Mouse (Mus musculus) liver, embryonic 13.5 days (tissue): Measurements from ENCODE around the gene Rbfox2. TPM values are rescaled to one million over a fixed set of nuclear protein-coding genes. Genes with fewer than 3 reads are reported as not detected.

Experiments
- ATAC-seq: fragments of 200-750 bp; cut with Nextera tagmentation; 2 replicates; pipeline ENCODE4 v1.8.0; 2017; ENCODE audit warnings: low read depth, mild to moderate bottlenecking, moderate number of reproducible peaks, moderate library complexity
- DNase-seq: peaks from one replicate; pipeline ENCODE4 v3.0.0; 2022
- H3K27ac ChIP-seq: fragments of 300-500 bp; sonication (generic); 2 replicates; pipeline ENCODE4 v1.5.1; 2015; ENCODE audit warnings: moderate library complexity, mild to moderate bottlenecking, inconsistent platforms
- H3K27me3 ChIP-seq: fragments of 300-500 bp; sonication (generic); 2 replicates; pipeline ENCODE4 v1.6.1; 2015; ENCODE audit warnings: mild to moderate bottlenecking, inconsistent platforms
- H3K36me3 ChIP-seq: fragments of 300-500 bp; sonication (generic); 2 replicates; pipeline ENCODE4 v1.6.1; 2015; ENCODE audit warnings: mild to moderate bottlenecking, inconsistent platforms
- H3K4me1 ChIP-seq: fragments of 300-500 bp; sonication (generic); replicated peaks from 2 replicates; pipeline ENCODE4 v1.6.1; 2015; ENCODE audit warnings: inconsistent platforms
- H3K4me2 ChIP-seq: fragments of 300-500 bp; sonication (generic); 2 replicates; pipeline ENCODE4 v1.6.1; 2015; ENCODE audit warnings: inconsistent platforms, mild to moderate bottlenecking, moderate library complexity
- H3K4me3 ChIP-seq: fragments of 300-500 bp; sonication (generic); replicated peaks from 2 replicates; pipeline ENCODE4 v1.5.1; 2015; ENCODE audit warnings: mild to moderate bottlenecking, inconsistent platforms
- H3K9ac ChIP-seq: fragments of 300-500 bp; sonication (generic); 2 replicates; pipeline ENCODE4 v1.6.1; 2015; ENCODE audit warnings: mild to moderate bottlenecking, inconsistent platforms
- H3K9me3 ChIP-seq: fragments of 300-500 bp; sonication (generic); replicated peaks from 2 replicates; pipeline ENCODE4 v1.6.1; 2016; ENCODE audit warnings: inconsistent platforms
- WGBS: fragments of 180-500 bp; shearing (Covaris S2); methylation state at CpG from one replicate; pipeline ENCODE4 v1.1.7; 2015; ENCODE audit not compliant: insufficient replicate concordance; 5-methylcytosine and 5-hydroxymethylcytosine counted together
- polyA plus RNA-seq: library from polyadenylated mRNA; unstranded; fragments of >200 nt; fragmentation: Nextera tagmentation; extraction: Ambion mirVana; gene quantifications from 2 replicates; pipeline ENCODE4 v1.2.1, GENCODE M21; 2015

Rbfox2 gene
- polyA plus RNA-seq, 1 experiment from 2014 or later, result 6.7 TPM

DNA sequence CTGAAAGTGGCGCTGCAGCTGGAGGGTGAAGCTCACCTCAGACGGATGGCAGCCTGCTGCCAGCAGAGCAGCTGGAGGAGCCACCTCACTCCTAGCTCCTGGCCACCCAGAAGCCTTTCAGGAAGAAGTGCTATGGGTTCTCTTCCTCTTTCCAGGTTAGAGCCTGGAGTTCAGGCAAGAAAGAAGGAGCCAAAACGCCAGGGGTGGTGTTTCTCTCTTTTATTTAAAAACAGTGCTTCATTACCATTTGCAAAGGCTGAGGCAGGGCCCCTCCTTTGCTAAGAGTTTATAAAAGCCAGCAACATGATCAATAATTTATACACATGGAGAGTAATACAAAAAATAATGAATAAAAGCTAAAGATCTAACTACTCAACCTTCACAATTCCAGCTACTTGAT, 228.0 kb downstream of the Rbfox2 start:
- 0 out of 2 replicates have a peak, but pooled peaks cover 3% of the 10 kb centered on the region for H3K4me1 ChIP-seq
- WGBS, result 43% methylated on average over 3 of the region's 3 CpGs
- no peak for ATAC-seq

GRCm38 (mm10) chr15:77077906-77078305, 228.9 kb downstream of the Rbfox2 start:
- no peak for DNase-seq
- Histone ChIP-seq H3K4me3 (no peak overlapping the region), H3K4me2 (no peak overlapping the region), H3K4me1 (peaks cover 4% of the 10 kb centered on the region; the same call in 1 of the 2 replicates), H3K27me3 (no peaks in the 10 kb centered on the region), H3K36me3 (peaks cover 7% of the 10 kb centered on the region; the same call in 1 of the 2 replicates), H3K9ac (no peak overlapping the region), H3K9me3 (no peaks in the 10 kb centered on the region), H3K27ac (no peak overlapping the region)
- WGBS, result 70% methylated on average over 9 of the region's 9 CpGs
- ATAC-seq, result peak; percentile 63

More for the DNA sequence above, 228.0 kb downstream of the Rbfox2 start:
- Histone ChIP-seq H3K9me3 (no peaks in the 10 kb centered on the region), H3K4me3 (no peak overlapping the region), H3K9ac (no peak overlapping the region), H3K36me3 (peaks cover 7% of the 10 kb centered on the region; the same call in 1 of the 2 replicates), H3K27me3 (no peaks in the 10 kb centered on the region), H3K27ac (no peak overlapping the region), H3K4me2 (no peak overlapping the region)
- DNase-seq, result no peak

DNA sequence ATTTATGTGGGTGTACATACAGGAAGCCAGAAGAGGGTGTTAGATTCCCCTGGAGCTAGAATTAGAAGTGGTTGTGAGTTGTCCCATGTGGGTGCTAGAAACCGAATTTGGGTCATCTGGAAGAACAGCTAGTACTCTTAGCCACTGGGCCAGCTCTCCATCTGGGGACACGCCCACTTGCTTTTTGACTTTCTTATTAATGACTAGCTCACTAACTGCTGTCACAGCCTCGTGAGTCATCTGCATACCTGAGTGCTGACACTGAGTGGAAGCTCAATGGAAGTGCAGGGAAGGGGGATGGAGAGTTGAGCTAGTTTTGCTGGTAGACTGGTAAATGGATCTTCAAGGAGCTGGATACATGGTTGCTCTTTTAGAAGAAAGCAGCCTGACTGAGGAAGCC, 230.3 kb downstream of the Rbfox2 start:
- Histone ChIP-seq H3K27me3 (no peaks in the 10 kb centered on the region), H3K4me2 (no peak overlapping the region), H3K4me3 (no peak overlapping the region), H3K9me3 (no peaks in the 10 kb centered on the region), H3K4me1 (peaks cover 17% of the 10 kb centered on the region; the same call in 1 of the 2 replicates), H3K36me3 (peaks cover 7% of the 10 kb centered on the region; the same call in 1 of the 2 replicates), H3K9ac (no peak overlapping the region), H3K27ac (no peak overlapping the region)
- ATAC-seq, result no peak
- WGBS, result 44% methylated on average over 3 of the region's 3 CpGs
- no peak for DNase-seq

DNA sequence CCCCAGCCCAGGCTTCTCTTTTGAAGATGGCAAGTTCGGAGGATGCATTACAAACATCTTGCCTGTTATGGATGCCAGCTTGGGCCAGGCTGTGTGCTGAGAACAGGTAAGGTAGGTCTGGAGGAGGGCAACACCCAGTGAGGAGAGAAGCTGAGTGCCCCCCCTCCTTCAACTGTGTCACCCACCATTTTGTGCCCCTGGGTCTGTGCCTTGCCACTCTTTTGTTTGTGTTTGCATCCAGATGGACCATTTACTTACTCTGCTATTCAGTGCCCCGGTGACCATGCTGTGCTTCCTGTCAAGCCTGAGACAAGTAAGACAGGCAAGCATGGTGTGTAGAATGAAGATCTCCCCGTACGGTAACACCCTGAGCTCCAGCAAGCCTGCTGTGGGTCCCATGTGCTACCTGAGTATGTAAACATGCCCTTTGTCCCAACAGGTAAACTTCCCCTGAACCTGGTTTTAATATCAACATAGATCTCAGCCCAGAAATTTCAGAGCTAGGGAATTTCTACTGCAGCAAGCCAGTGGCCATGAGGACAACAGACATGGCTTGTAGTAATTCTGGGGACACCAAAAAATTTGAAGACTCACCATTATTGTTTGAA, 234.1 kb downstream of the Rbfox2 start:
- peaks cover 9% of the 10 kb centered on the region; the same call in 1 of the 2 replicates for H3K27me3 ChIP-seq
- no peaks in the 10 kb centered on the region for H3K9me3 ChIP-seq
- WGBS, result 57% methylated on average over 4 of the region's 4 CpGs
- ATAC-seq, result no peak
- 0 out of 2 replicates have a peak, but pooled peaks cover 2% of the 10 kb centered on the region for H3K36me3 ChIP-seq
- no peak overlapping the region for H3K9ac ChIP-seq
- H3K4me3 ChIP-seq, result no peak overlapping the region
- H3K4me2 ChIP-seq, result no peak overlapping the region
- no peak for DNase-seq
- H3K27ac ChIP-seq, result no peak overlapping the region
- peaks cover 18% of the 10 kb centered on the region; the same call in 1 of the 2 replicates for H3K4me1 ChIP-seq

DNA sequence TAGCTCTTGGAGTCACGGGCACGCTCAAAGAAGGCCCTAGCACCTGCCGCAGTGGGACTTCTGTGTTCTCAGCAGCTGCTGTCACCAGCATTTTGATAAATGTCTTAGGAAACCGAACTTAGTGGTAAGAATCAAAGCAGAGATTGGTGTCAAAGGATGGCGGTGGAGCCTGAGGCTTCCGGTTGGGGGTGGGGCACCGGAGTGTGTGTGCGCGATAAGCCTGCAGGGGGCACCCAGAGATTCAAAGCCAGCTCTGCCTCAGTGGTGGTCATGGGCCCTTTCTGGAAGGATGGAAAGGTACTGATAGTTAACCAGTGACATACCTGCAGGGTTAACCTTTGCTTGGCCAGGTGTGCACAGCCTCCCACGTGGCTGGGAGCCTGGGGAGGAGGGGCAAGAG, 235.3 kb downstream of the Rbfox2 start:
- no peak overlapping the region for H3K27ac ChIP-seq
- no peak overlapping the region for H3K4me2 ChIP-seq
- H3K9me3 ChIP-seq, result no peaks in the 10 kb centered on the region
- 6% methylated on average over 10 of the region's 10 CpGs for WGBS
- H3K4me3 ChIP-seq, result no peak overlapping the region
- ATAC-seq (peak; percentile 34; the same call in 1 of the 2 replicates), DNase-seq (no peak)
- H3K36me3 ChIP-seq, result no peaks in the 10 kb centered on the region
- H3K27me3 ChIP-seq, result peaks cover 9% of the 10 kb centered on the region; the same call in 1 of the 2 replicates
- no peak overlapping the region for H3K9ac ChIP-seq
- H3K4me1 ChIP-seq, result peaks cover 18% of the 10 kb centered on the region

DNA sequence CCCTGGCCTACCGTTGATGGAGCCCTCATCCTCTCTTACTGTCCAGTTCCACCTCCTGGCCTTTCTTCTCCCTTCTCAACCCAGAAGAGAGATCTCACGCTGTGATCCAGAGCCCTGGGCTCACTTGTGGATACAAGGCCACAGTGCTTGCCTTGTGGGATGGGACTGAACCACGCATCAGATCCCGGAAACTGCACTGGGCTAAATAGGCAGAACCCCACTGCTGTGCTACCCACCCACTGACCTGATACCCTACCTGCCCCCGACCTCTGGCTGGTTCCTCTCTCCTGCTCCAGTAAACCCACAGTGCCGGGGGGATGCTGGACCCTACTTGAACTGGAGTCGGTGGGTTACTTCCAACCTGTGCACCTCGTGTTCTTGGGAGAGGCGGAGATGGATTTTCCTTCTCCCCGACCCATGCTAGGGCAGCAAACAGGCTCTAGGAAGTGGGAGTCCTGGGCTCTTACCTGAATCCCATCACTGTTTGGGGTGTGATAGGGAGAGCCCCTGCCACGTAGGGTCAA, 236.0 kb downstream of the Rbfox2 start:
- Histone ChIP-seq H3K4me1 (peaks cover 18% of the 10 kb centered on the region), H3K4me3 (no peak overlapping the region), H3K36me3 (no peaks in the 10 kb centered on the region), H3K9ac (no peak overlapping the region), H3K27me3 (peaks cover 9% of the 10 kb centered on the region; the same call in 1 of the 2 replicates), H3K27ac (no peak overlapping the region), H3K9me3 (no peaks in the 10 kb centered on the region), H3K4me2 (no peak overlapping the region)
- 74% methylated on average over 11 of the region's 11 CpGs for WGBS
- DNase-seq (no peak), ATAC-seq (no peak)

GRCm38 (mm10) chr15:77069019-77069418, 237.8 kb downstream of the Rbfox2 start:
- ATAC-seq (no peak), DNase-seq (no peak)
- Histone ChIP-seq H3K27ac (no peak overlapping the region), H3K4me2 (no peak overlapping the region), H3K36me3 (no peaks in the 10 kb centered on the region), H3K27me3 (peaks cover 9% of the 10 kb centered on the region; the same call in 1 of the 2 replicates), H3K4me3 (no peak overlapping the region), H3K9ac (no peak overlapping the region), H3K9me3 (no peaks in the 10 kb centered on the region), H3K4me1 (peaks cover 18% of the 10 kb centered on the region)
- 51% methylated on average over 3 of the region's 3 CpGs for WGBS

GRCm38 (mm10) chr15:77068439-77068861, 238.4 kb downstream of the Rbfox2 start:
- no peaks in the 10 kb centered on the region for H3K36me3 ChIP-seq
- no peak overlapping the region for H3K4me3 ChIP-seq
- WGBS, result 51% methylated on average over 3 of the region's 3 CpGs
- no peak overlapping the region for H3K27ac ChIP-seq
- H3K9me3 ChIP-seq, result no peaks in the 10 kb centered on the region
- no peak for ATAC-seq
- no peak overlapping the region for H3K4me2 ChIP-seq
- no peak for DNase-seq
- no peak overlapping the region for H3K9ac ChIP-seq
- H3K4me1 ChIP-seq, result peaks cover 18% of the 10 kb centered on the region
- H3K27me3 ChIP-seq, result peaks cover 9% of the 10 kb centered on the region; the same call in 1 of the 2 replicates

DNA sequence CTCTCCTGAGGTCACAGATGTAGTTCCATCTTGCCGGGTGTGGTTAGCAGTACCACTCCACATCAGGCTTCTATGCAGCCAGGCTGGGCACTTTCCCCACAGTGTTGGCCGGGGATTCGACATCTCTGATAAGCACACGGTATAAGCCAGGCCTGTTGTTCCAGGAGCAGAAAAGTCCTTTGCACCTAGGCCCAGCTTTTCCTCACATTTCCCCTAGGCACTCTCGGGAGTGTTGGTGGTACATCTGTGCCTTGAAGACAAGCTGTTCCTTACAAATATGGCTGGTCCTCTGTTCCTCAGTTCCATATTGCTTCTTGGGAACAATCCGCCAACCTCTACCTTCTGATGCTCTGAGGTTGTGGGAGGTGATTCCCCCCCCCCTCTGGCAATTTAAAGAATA, 240.6 kb downstream of the Rbfox2 start:
- Histone ChIP-seq H3K4me2 (no peak overlapping the region), H3K4me3 (no peak overlapping the region), H3K27ac (no peak overlapping the region), H3K4me1 (peaks cover under 1% of the 10 kb centered on the region; the same call in 1 of the 2 replicates), H3K9ac (no peak overlapping the region), H3K36me3 (no peaks in the 10 kb centered on the region), H3K9me3 (no peaks in the 10 kb centered on the region), H3K27me3 (peaks cover 9% of the 10 kb centered on the region; the same call in 1 of the 2 replicates)
- ATAC-seq, result no peak
- 61% methylated on average over 6 of the region's 6 CpGs for WGBS
- DNase-seq, result no peak

GRCm38 (mm10) chr15:77065259-77065852, 241.4 kb downstream of the Rbfox2 start:
- Histone ChIP-seq H3K4me1 (no peaks in the 10 kb centered on the region; the same call in 1 of the 2 replicates), H3K4me2 (no peak overlapping the region), H3K36me3 (no peaks in the 10 kb centered on the region), H3K9ac (no peak overlapping the region), H3K27me3 (0 out of 2 replicates have a peak, but pooled peaks cover 9% of the 10 kb centered on the region), H3K27ac (no peak overlapping the region), H3K4me3 (no peak overlapping the region), H3K9me3 (no peaks in the 10 kb centered on the region)
- ATAC-seq (no peak), DNase-seq (no peak)
- WGBS, result 67% methylated on average over 6 of the region's 6 CpGs

DNA sequence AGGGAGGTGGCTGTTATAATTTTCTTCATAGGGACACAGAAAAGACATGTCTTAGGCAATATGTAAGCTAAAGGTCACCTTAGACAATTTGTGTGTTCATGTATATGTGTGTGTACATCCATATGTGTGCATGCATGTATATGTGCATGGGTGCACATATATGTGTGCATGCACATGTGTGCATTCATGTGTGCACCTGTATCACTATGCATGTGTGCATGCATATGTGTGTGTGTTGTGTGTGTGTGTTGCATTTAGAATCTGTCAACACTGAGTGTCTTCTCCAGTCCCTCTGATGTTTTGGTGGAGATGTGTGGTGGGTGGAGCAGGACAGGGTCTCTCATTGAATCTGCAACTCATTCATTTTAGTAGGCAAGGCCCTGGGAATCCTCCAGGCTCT, 244.1 kb downstream of the Rbfox2 start:
- no peak overlapping the region for H3K27ac ChIP-seq
- no peak overlapping the region for H3K9ac ChIP-seq
- no peak for ATAC-seq
- DNase-seq, result no peak
- no peak overlapping the region for H3K4me3 ChIP-seq
- H3K4me2 ChIP-seq, result no peak overlapping the region
- no peaks in the 10 kb centered on the region for H3K36me3 ChIP-seq
- H3K27me3 ChIP-seq, result no peaks in the 10 kb centered on the region
- H3K4me1 ChIP-seq, result no peaks in the 10 kb centered on the region; the same call in 1 of the 2 replicates
- no peaks in the 10 kb centered on the region for H3K9me3 ChIP-seq
